Mouse (Mus musculus) cortical plate, adult 2 months (tissue): Measurements from ENCODE around the gene Exoc3l4.

ENCODE experiments used
- CTCF ChIP-seq: fragments of 200-500 bp; IDR thresholded peaks from 2 replicates; pipeline ENCODE4 v1.5.1; 2011; ENCODE audit warnings: mild to moderate bottlenecking, control low read depth, low read length; ENCODE audit not compliant: insufficient read depth; ENCODE audit errors: extremely low read depth
- POLR2A ChIP-seq: fragments of 200-500 bp; IDR thresholded peaks from 2 replicates; pipeline ENCODE4 v1.6.1; 2011; ENCODE audit warnings: mild to moderate bottlenecking, low read length, control low read depth; ENCODE audit not compliant: insufficient read depth; ENCODE audit errors: extremely low read depth

- TF ChIP-seq CTCF, result peak; percentile 36; the same call in 1 of the 2 replicates
- TF ChIP-seq POLR2A, result no peak
These were observed 63.1 kb downstream of the Exoc3l4 start for GRCm38 (mm10) chr12:111479917-111480316.
